Mouse (Mus musculus) forebrain, embryonic 10.5 days (tissue): ENCODE measurements around the gene Ifnlr1. TPM values are rescaled to one million over a fixed set of nuclear protein-coding genes. Genes with fewer than 3 reads are reported as not detected.

Experiments
- polyA plus RNA-seq: library from polyadenylated mRNA; unstranded; fragments of >200 nt; fragmentation: Nextera tagmentation; extraction: Ambion mirVana; gene quantifications from 2 replicates; pipeline ENCODE4 v1.2.1, GENCODE M21; 2016

Gene Ifnlr1
- polyA plus RNA-seq, 1 experiment from 2014 or later: 0.61 TPM

Other genes starting within 250 kb of the Ifnlr1 start
- 0.16 and 0.32 TPM in 2 replicates for gene Stpg1, start 191.5 kb upstream of the Ifnlr1 start, polyA plus RNA-seq
- 0.95 and 2.9 TPM in 2 replicates for gene Nipal3, start 191.2 kb upstream of the Ifnlr1 start, polyA plus RNA-seq
- gene Grhl3, start 112.7 kb upstream of the Ifnlr1 start, polyA plus RNA-seq: 3.4 and 3.9 TPM in 2 replicates
- not detected in 2 replicates for gene Il22ra1, start 41.9 kb downstream of the Ifnlr1 start, polyA plus RNA-seq
- 0.09 TPM in 1 of 2 replicates, not detected in the other for gene Myom3, start 73.4 kb downstream of the Ifnlr1 start, polyA plus RNA-seq
- gene Srsf10, start 169.5 kb downstream of the Ifnlr1 start, polyA plus RNA-seq: 383 and 421 TPM in 2 replicates
- gene Pnrc2, start 187.6 kb downstream of the Ifnlr1 start, polyA plus RNA-seq: 205 and 219 TPM in 2 replicates
- 0.30 and 0.48 TPM in 2 replicates for gene Cnr2, start 209.1 kb downstream of the Ifnlr1 start, polyA plus RNA-seq
- 46.4 and 52.4 TPM in 2 replicates for gene Fuca1, start 234.4 kb downstream of the Ifnlr1 start, polyA plus RNA-seq